In genomic region chr5:4758331-4759080, GRCm38 (mm10) we compare ENCODE assay signal across 8 mouse cellular contexts. TPM values are rescaled to one million over a fixed set of nuclear protein-coding genes. Genes with fewer than 3 reads are reported as not detected.
A peak's percentile ranks its signal among the peaks of the same experiment; 100 is the strongest.
DNase-seq lines count a peak whose midpoint lies in the region; ATAC-seq and TF ChIP-seq lines count a peak whose summit lies in the region.

No protein-coding gene starts in this region.

- DNase-seq in forebrain, embryonic 11.5 days (ENCODE audit: low spot score), result peak; percentile 53
- no peak for DNase-seq in limb, embryonic 14.5 days (ENCODE audit: low spot score)
- DNase-seq in gastrocnemius, postnatal 4 days (ENCODE audit: low spot score in 2 of 2), result no peak
- no peak for DNase-seq in ovary, adult 18-20 months (ENCODE audit: low spot score)
- no peak for DNase-seq in urinary bladder, postnatal 10 days (ENCODE audit: low spot score)

- H3K27ac ChIP-seq in forebrain, embryonic 11.5 days (ENCODE audit: low read depth, low read length), result peak overlapping the region; percentile 96
- H3K27ac ChIP-seq in limb, embryonic 14.5 days (replicated peaks; ENCODE audit: low read depth, low read length), result peak overlapping the region; percentile 97
- H3K27ac ChIP-seq in stomach, embryonic 16.5 days (ENCODE audit: low read length), result peak overlapping the region; percentile 98

- peaks cover 19% of the 10 kb centered on the region for H3K9me3 ChIP-seq in megakaryocyte, embryonic 14.5 days
- no peaks in the 10 kb centered on the region for H3K9me3 ChIP-seq in forebrain, embryonic 11.5 days (ENCODE audit: control insufficient read depth, low read length)
- no peaks in the 10 kb centered on the region for H3K9me3 ChIP-seq in limb, embryonic 14.5 days (ENCODE audit: control insufficient read depth, low read length)
- no peaks in the 10 kb centered on the region for H3K9me3 ChIP-seq in stomach, embryonic 16.5 days (replicated peaks; ENCODE audit: control insufficient read depth, low read length)

- H3K4me2 ChIP-seq in forebrain, embryonic 11.5 days (ENCODE audit: low read depth, low read length, severe bottlenecking), result peak overlapping the region; percentile 94
- peak overlapping the region; percentile 96 for H3K4me2 ChIP-seq in limb, embryonic 14.5 days (replicated peaks; ENCODE audit: low read depth, low read length, severe bottlenecking)
- peak overlapping the region; percentile 72 for H3K4me2 ChIP-seq in stomach, embryonic 16.5 days (ENCODE audit: low read depth, low read length)

- TF ChIP-seq POLR2A in limb, embryonic 14.5 days (IDR thresholded peaks at IDR 0.05; ENCODE audit: borderline replicate concordance, extremely low read depth, insufficient read depth, insufficient read length), result no peak

- peak overlapping the region; percentile 90 for H3K4me3 ChIP-seq in megakaryocyte, embryonic 14.5 days (replicated peaks)
- peak overlapping the region; percentile 85 for H3K4me3 ChIP-seq in forebrain, embryonic 11.5 days (ENCODE audit: low read depth, low read length)
- peak overlapping the region; percentile 86 for H3K4me3 ChIP-seq in limb, embryonic 14.5 days (replicated peaks; ENCODE audit: low read length)
- peak overlapping the region; percentile 85 for H3K4me3 ChIP-seq in stomach, embryonic 16.5 days (replicated peaks; ENCODE audit: low read length)

- H3K4me1 ChIP-seq in megakaryocyte, embryonic 14.5 days, result peaks cover 23% of the 10 kb centered on the region
- peaks cover 2% of the 10 kb centered on the region; the same call in 1 of the 2 replicates for H3K4me1 ChIP-seq in forebrain, embryonic 11.5 days (replicated peaks; ENCODE audit: control insufficient read depth, insufficient read depth, low read length)
- peaks cover 22% of the 10 kb centered on the region for H3K4me1 ChIP-seq in limb, embryonic 14.5 days (ENCODE audit: control insufficient read depth, insufficient read depth, low read length)
- H3K4me1 ChIP-seq in stomach, embryonic 16.5 days (ENCODE audit: control insufficient read depth, insufficient read depth, low read length), result peaks cover 22% of the 10 kb centered on the region

- ATAC-seq in megakaryocyte, adult 5-6 weeks (ENCODE audit: poor library complexity, severe bottlenecking), result no peak
- no peak for ATAC-seq in forebrain, embryonic 11.5 days (replicated peaks; ENCODE audit: low FRiP score)
- ATAC-seq in limb, embryonic 14.5 days (ENCODE audit: low FRiP score, low read depth), result peak; percentile 17
- peak; percentile 42 for ATAC-seq in stomach, embryonic 16.5 days (ENCODE audit: insufficient read depth, low FRiP score)

- H3K27me3 ChIP-seq in megakaryocyte, embryonic 14.5 days (replicated peaks), result peaks cover 66% of the 10 kb centered on the region
- H3K27me3 ChIP-seq in forebrain, embryonic 11.5 days (ENCODE audit: control insufficient read depth, insufficient read depth, low read length), result no peaks in the 10 kb centered on the region
- no peaks in the 10 kb centered on the region for H3K27me3 ChIP-seq in limb, embryonic 14.5 days (ENCODE audit: control insufficient read depth, insufficient read depth, low read length)
- H3K27me3 ChIP-seq in stomach, embryonic 16.5 days (ENCODE audit: control insufficient read depth, insufficient read depth, low read length), result no peaks in the 10 kb centered on the region

- H3K36me3 ChIP-seq in megakaryocyte, embryonic 14.5 days (replicated peaks; ENCODE audit: low read length), result no peaks in the 10 kb centered on the region
- H3K36me3 ChIP-seq in forebrain, embryonic 11.5 days (ENCODE audit: control insufficient read depth, insufficient read depth, low read length), result no peaks in the 10 kb centered on the region
- H3K36me3 ChIP-seq in limb, embryonic 14.5 days (ENCODE audit: control insufficient read depth, insufficient read depth, low read length), result no peaks in the 10 kb centered on the region
- no peaks in the 10 kb centered on the region for H3K36me3 ChIP-seq in stomach, embryonic 16.5 days (ENCODE audit: control insufficient read depth, insufficient read depth, low read length)

- under 1% methylated on average over 23 of the region's 23 CpGs for WGBS in forebrain, embryonic 11.5 days
- WGBS in limb, embryonic 14.5 days, result under 1% methylated on average over 23 of the region's 23 CpGs
- WGBS in stomach, embryonic 16.5 days, result under 1% methylated on average over 23 of the region's 23 CpGs

- H3K9ac ChIP-seq in forebrain, embryonic 11.5 days (ENCODE audit: low read length), result peak overlapping the region; percentile 96
- H3K9ac ChIP-seq in limb, embryonic 14.5 days (ENCODE audit: low read depth, low read length, severe bottlenecking), result peak overlapping the region; percentile 94
- H3K9ac ChIP-seq in stomach, embryonic 16.5 days (ENCODE audit: low read length), result peak overlapping the region; percentile 96

RNA-seq across cellular contexts. Expression of gene Fzd1, which starts 0.7 kb away (rescaled TPM):
- 0.07 TPM in 1 of 2 replicates, not detected in the other for polyA plus RNA-seq in megakaryocyte, embryonic 14.5 days (2012; ENCODE audit: insufficient read depth, low replicate concordance)
- 0.39 and 1.2 TPM in 2 replicates for total RNA-seq in megakaryocyte, adult 5-6 weeks (2015)
- 0.08 and 0.48 TPM in 2 replicates for total RNA-seq in megakaryocyte, adult 5-6 weeks (2017)
- polyA plus RNA-seq in forebrain, embryonic 11.5 days (2014; fragmentation: Nextera tagmentation; extraction: Ambion mirVana), result 35.0 and 36.4 TPM in 2 replicates
- polyA plus RNA-seq in limb, embryonic 14.5 days (2012; rRNA removed), result 39.5 and 52.9 TPM in 2 replicates
- 24.5 and 31.1 TPM in 2 replicates for polyA plus RNA-seq in limb, embryonic 14.5 days (2014; fragmentation: Nextera tagmentation; extraction: Ambion mirVana)
- polyA plus RNA-seq in stomach, embryonic 16.5 days (2015; fragmentation: Nextera tagmentation; extraction: Ambion mirVana), result 15.0 and 17.5 TPM in 2 replicates
- 10 to 100 TPM; 17.0 to 18.0 TPM for total RNA-seq in gastrocnemius, postnatal 4 days (2021)

Comparison
In these comparisons a context has a peak if more than half of its experiments do, and no peak if none do; other contexts are left out.
1. ATAC-seq: peak in limb, embryonic 14.5 days (single experiment) and stomach, embryonic 16.5 days (single experiment); none in megakaryocyte, adult 5-6 weeks (single experiment) and forebrain, embryonic 11.5 days (single experiment).
2. RNA of gene Fzd1, which starts 0.7 kb away (polyA plus RNA-seq): 24.5 to 52.9 TPM in limb, embryonic 14.5 days, 35.0 to 36.4 TPM in forebrain, embryonic 11.5 days and 15.0 to 17.5 TPM in stomach, embryonic 16.5 days; 0.07 TPM in megakaryocyte, embryonic 14.5 days; every median in the first group is over 10 times any median in the second.
3. Peak in every context shown above with its lines, with median percentiles within 50 percentile points of each other: H3K4me3 ChIP-seq, H3K27ac ChIP-seq, H3K4me2 ChIP-seq and H3K9ac ChIP-seq.